Mouse (Mus musculus): ENCODE results near the gene Ogfod1. TPM values are rescaled to one million over a fixed set of nuclear protein-coding genes. Genes with fewer than 3 reads are reported as not detected.

The Ogfod1 gene
- polyA plus RNA-seq, 1 experiment, result 31.9 TPM

DNA sequence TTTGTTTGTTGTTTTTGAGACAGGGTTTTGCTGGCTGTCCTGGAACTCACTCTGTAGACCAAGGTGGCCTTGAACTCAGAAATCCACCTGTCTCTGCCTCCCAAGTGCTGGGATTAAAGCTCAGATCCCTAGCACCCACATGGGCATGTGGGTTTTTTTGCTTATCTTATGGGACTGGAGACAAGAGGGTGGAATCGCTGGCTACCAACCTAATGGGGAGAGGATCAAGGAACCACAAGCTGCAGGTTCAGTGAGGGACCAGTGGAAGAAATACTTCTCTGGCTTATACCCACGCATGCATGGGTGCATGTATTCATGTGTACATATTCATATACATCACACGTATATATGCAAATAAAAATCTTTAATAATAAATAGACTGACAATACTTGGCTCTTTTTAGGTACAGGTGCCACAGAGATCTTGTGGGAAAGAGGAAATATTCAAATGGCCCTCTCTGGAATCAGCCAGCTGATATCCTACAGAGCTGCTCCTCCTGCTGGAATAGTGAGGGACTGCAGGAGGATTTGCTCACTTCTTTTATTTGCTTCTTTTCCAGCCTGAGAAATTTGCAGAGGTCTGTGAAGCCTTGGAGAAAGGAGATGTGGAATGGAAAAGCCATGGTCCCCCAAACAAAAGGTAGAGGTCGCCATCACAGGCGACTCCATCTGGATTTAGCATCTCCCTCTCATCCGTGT is 20.3 kb downstream of the Ogfod1 start:
- Histone ChIP-seq H3K27ac (ENCODE audit: insufficient read depth, low read length) (no peak overlapping the region), H3K27me3 (ENCODE audit: control insufficient read depth, insufficient read depth, low read length, poor library complexity, severe bottlenecking) (no peaks in the 10 kb centered on the region), H3K36me3 (ENCODE audit: control insufficient read depth, insufficient read depth, low read length, poor library complexity, severe bottlenecking) (peaks cover 22% of the 10 kb centered on the region), H3K4me3 (ENCODE audit: low read depth, low read length) (no peak overlapping the region), H3K9ac (ENCODE audit: low read depth, poor library complexity, severe bottlenecking) (no peak overlapping the region), H3K4me1 (ENCODE audit: control insufficient read depth, insufficient read depth, low read length) (no peaks in the 10 kb centered on the region), H3K9me3 (replicated peaks; ENCODE audit: control insufficient read depth, insufficient read depth, low read length, poor library complexity, severe bottlenecking) (no peaks in the 10 kb centered on the region)
- TF ChIP-seq POLR2A (IDR thresholded peaks at IDR 0.05; ENCODE audit: insufficient read depth, low read length) (no peak), EP300 (IDR thresholded peaks at IDR 0.05; ENCODE audit: insufficient read depth, low read depth, low read length) (no peak), CTCF (IDR thresholded peaks at IDR 0.05; ENCODE audit: low read depth, low read length) (no peak)

DNA sequence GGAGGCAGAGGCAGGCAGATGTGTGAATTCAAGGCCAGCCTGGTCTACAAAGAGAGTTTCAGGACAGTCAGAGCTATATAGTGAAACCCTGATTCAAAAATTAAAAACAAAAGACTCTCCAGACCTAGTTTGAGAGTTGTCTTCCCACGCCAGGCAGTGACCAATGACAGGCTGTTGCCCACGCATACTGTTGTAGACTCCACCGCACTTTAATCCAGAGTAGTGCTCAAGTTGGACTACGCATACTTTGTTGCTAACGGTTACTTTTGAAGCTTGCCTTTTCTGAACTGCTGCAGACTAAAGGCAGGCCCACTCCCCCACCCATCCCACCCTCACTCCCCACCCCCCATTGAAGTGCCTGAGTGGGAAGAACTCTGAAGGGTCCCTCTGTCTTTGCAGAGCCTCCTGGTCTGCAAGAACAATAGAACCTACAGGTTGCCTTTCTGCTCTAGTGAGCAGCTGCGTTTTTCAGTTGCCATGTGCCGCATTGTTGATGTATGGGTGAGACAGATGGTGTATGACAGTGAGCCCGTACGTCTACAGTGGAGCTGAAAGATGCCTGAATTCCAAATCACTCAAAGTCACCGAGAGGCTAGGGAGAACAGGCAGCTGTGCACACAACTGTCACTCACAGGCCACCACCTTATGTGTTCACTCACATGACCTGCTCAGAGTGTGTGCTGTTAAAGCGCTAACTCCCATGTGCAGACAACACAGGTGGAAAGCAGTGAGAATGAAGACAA is 29.3 kb downstream of the Ogfod1 start:
- TF ChIP-seq EP300 (IDR thresholded peaks at IDR 0.05; ENCODE audit: insufficient read depth, low read depth, low read length) (no peak), CTCF (IDR thresholded peaks at IDR 0.05; ENCODE audit: low read depth, low read length) (no peak), POLR2A (IDR thresholded peaks at IDR 0.05; ENCODE audit: insufficient read depth, low read length) (no peak)

DNA sequence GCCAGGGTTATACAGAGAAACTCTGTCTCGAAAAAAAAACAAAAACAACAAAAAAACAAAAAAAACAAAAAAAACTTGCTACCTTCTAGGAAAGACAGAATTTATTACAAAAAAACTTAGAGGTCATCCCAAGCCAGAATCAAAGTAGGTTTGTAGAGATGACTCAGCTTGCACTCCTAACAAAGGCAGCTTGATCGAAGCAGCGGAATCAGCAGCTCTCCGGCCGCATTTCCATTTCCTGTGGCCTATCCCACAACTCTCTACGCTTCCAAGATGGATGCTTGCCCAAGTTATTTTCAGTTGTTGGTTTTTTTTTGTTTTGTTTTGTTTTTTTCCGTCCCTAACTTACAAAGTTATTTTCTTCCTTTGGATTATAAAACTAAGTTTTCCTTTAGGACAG is 31.8 kb downstream of the Ogfod1 start:
- Histone ChIP-seq H3K4me1 (ENCODE audit: control insufficient read depth, insufficient read depth, low read length) (peaks cover 2% of the 10 kb centered on the region), H3K9me3 (replicated peaks; ENCODE audit: control insufficient read depth, insufficient read depth, low read length, poor library complexity, severe bottlenecking) (no peaks in the 10 kb centered on the region), H3K27me3 (ENCODE audit: control insufficient read depth, insufficient read depth, low read length, poor library complexity, severe bottlenecking) (no peaks in the 10 kb centered on the region), H3K27ac (ENCODE audit: insufficient read depth, low read length) (peak overlapping the region; percentile 72), H3K9ac (ENCODE audit: low read depth, poor library complexity, severe bottlenecking) (no peak overlapping the region; the same call in 1 of the 2 replicates), H3K4me3 (ENCODE audit: low read depth, low read length) (no peak overlapping the region), H3K36me3 (ENCODE audit: control insufficient read depth, insufficient read depth, low read length, poor library complexity, severe bottlenecking) (peaks cover 7% of the 10 kb centered on the region)
- TF ChIP-seq CTCF (IDR thresholded peaks at IDR 0.05; ENCODE audit: low read depth, low read length), result no peak
- no peak for TF ChIP-seq POLR2A (IDR thresholded peaks at IDR 0.05; ENCODE audit: insufficient read depth, low read length)
- no peak for TF ChIP-seq EP300 (IDR thresholded peaks at IDR 0.05; ENCODE audit: insufficient read depth, low read depth, low read length)

More for the DNA sequence above, 29.3 kb downstream of the Ogfod1 start:
- Histone ChIP-seq H3K9ac (ENCODE audit: low read depth, poor library complexity, severe bottlenecking) (no peak overlapping the region), H3K4me1 (ENCODE audit: control insufficient read depth, insufficient read depth, low read length) (peaks cover 2% of the 10 kb centered on the region), H3K36me3 (ENCODE audit: control insufficient read depth, insufficient read depth, low read length, poor library complexity, severe bottlenecking) (peaks cover 15% of the 10 kb centered on the region), H3K27me3 (ENCODE audit: control insufficient read depth, insufficient read depth, low read length, poor library complexity, severe bottlenecking) (no peaks in the 10 kb centered on the region), H3K9me3 (replicated peaks; ENCODE audit: control insufficient read depth, insufficient read depth, low read length, poor library complexity, severe bottlenecking) (no peaks in the 10 kb centered on the region), H3K27ac (ENCODE audit: insufficient read depth, low read length) (no peak overlapping the region), H3K4me3 (ENCODE audit: low read depth, low read length) (no peak overlapping the region)

DNA sequence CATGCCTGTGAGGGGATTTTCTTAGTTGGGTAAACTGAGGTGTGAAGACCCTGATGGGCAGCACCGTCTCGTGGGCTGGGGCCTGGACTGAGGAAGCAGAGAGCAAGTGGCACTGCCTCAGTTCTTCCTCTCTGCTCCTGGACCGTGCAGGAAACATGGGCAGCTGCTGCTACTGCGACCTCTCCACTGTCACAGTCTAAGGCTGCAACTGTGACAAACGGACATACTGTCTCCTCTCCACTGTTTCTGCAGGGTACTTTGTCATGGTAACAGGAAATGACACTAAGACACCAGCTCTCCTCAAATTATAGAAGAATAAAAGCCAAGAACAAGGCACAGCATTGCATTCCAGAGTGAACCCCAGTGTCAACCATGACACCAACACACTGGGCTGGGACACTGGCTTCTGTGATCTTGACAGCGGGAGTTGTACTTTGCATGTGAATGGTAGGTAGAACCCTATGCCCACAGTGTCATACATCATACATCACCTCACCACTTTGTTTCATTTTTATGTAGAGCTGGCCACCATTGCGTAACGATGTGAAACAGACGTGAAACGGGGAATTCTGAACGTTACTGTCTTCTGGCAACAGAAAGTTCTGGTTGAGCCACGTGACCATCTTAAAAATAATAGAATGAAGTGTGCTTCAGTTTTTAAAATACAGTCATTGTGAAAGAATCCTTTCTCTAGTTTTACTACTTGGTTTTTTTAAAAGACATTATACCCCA is 39.6 kb downstream of the Ogfod1 start:
- TF ChIP-seq EP300 (IDR thresholded peaks at IDR 0.05; ENCODE audit: insufficient read depth, low read depth, low read length) (no peak), POLR2A (IDR thresholded peaks at IDR 0.05; ENCODE audit: insufficient read depth, low read length) (no peak), CTCF (IDR thresholded peaks at IDR 0.05; ENCODE audit: low read depth, low read length) (no peak)
- H3K27me3 ChIP-seq (ENCODE audit: control insufficient read depth, insufficient read depth, low read length, poor library complexity, severe bottlenecking), result no peaks in the 10 kb centered on the region
- no peak overlapping the region for H3K4me3 ChIP-seq (ENCODE audit: low read depth, low read length)
- H3K4me1 ChIP-seq (ENCODE audit: control insufficient read depth, insufficient read depth, low read length), result no peaks in the 10 kb centered on the region
- no peak overlapping the region for H3K9ac ChIP-seq (ENCODE audit: low read depth, poor library complexity, severe bottlenecking)
- no peaks in the 10 kb centered on the region for H3K9me3 ChIP-seq (replicated peaks; ENCODE audit: control insufficient read depth, insufficient read depth, low read length, poor library complexity, severe bottlenecking)
- H3K27ac ChIP-seq (ENCODE audit: insufficient read depth, low read length), result no peak overlapping the region
- no peaks in the 10 kb centered on the region for H3K36me3 ChIP-seq (ENCODE audit: control insufficient read depth, insufficient read depth, low read length, poor library complexity, severe bottlenecking)

GRCm38 (mm10) chr8:94087964-94088363 is 51.0 kb downstream of the Ogfod1 start:
- H3K27me3 ChIP-seq (ENCODE audit: control insufficient read depth, insufficient read depth, low read length, poor library complexity, severe bottlenecking), result no peaks in the 10 kb centered on the region
- no peaks in the 10 kb centered on the region for H3K36me3 ChIP-seq (ENCODE audit: control insufficient read depth, insufficient read depth, low read length, poor library complexity, severe bottlenecking)
- H3K27ac ChIP-seq (ENCODE audit: insufficient read depth, low read length), result no peak overlapping the region
- H3K9me3 ChIP-seq (replicated peaks; ENCODE audit: control insufficient read depth, insufficient read depth, low read length, poor library complexity, severe bottlenecking), result no peaks in the 10 kb centered on the region
- no peak overlapping the region for H3K4me3 ChIP-seq (ENCODE audit: low read depth, low read length)
- peaks cover 2% of the 10 kb centered on the region for H3K4me1 ChIP-seq (ENCODE audit: control insufficient read depth, insufficient read depth, low read length)
- no peak for TF ChIP-seq CTCF (IDR thresholded peaks at IDR 0.05; ENCODE audit: low read depth, low read length)
- no peak for TF ChIP-seq POLR2A (IDR thresholded peaks at IDR 0.05; ENCODE audit: insufficient read depth, low read length)
- TF ChIP-seq EP300 (IDR thresholded peaks at IDR 0.05; ENCODE audit: insufficient read depth, low read depth, low read length), result no peak
- H3K9ac ChIP-seq (ENCODE audit: low read depth, poor library complexity, severe bottlenecking), result no peak overlapping the region

All from ES-Bruce4 (cell line).